Mouse (Mus musculus) lung, postnatal 0 days (tissue): ENCODE measurements at regions not wholly inside any gene's neighbourhood (a gene's known extent, or its start where the extent isn't known, plus 50 kb on each side); places are given as distances from the start of the nearest gene placed in this dataset.
"Not testable (repeated sequence)": the region's sequence is repeated elsewhere in the genome, so short reads cannot be mapped to it uniquely, and the experiment has no call there.

Experiments used
- ATAC-seq: fragments of 200-750 bp; cut with Nextera tagmentation; 2 replicates; pipeline ENCODE4 v1.8.0; 2017; ENCODE audit warnings: moderate library complexity
- DNase-seq: peaks from one replicate; pipeline ENCODE4 v3.0.0-alpha.2; 2016; ENCODE audit warnings: low spot score
- H3K27ac ChIP-seq: fragments of 300-500 bp; sonication (generic); 2 replicates; pipeline ENCODE4 v1.5.1; 2014; ENCODE audit warnings: antibody characterized with exemption, mild to moderate bottlenecking, low read length, mixed read lengths
- H3K27me3 ChIP-seq: fragments of 300-500 bp; sonication (generic); replicated peaks from 2 replicates; pipeline ENCODE4 v1.6.1; 2014; ENCODE audit warnings: low read length, mixed read lengths; ENCODE audit not compliant: insufficient read depth
- H3K36me3 ChIP-seq: fragments of 300-500 bp; sonication (generic); 2 replicates; pipeline ENCODE4 v1.6.1; 2014; ENCODE audit warnings: low read length, mixed read lengths; ENCODE audit not compliant: insufficient read depth
- H3K4me1 ChIP-seq: fragments of 300-500 bp; sonication (generic); 2 replicates; pipeline ENCODE4 v1.6.1; 2014; ENCODE audit warnings: antibody characterized with exemption, low read depth, low read length, mixed read lengths; ENCODE audit not compliant: insufficient read depth
- H3K4me2 ChIP-seq: fragments of 300-500 bp; sonication (generic); replicated peaks from 2 replicates; pipeline ENCODE4 v1.6.1; 2014; ENCODE audit warnings: low read depth, mild to moderate bottlenecking, low read length, moderate library complexity, mixed read lengths
- H3K4me3 ChIP-seq: fragments of 300-500 bp; sonication (generic); 2 replicates; pipeline ENCODE4 v1.5.1; 2014; ENCODE audit warnings: low read depth, low read length
- H3K9ac ChIP-seq: fragments of 300-500 bp; sonication (generic); replicated peaks from 2 replicates; pipeline ENCODE4 v1.6.1; 2014; ENCODE audit warnings: low read depth, mild to moderate bottlenecking
- H3K9me3 ChIP-seq: fragments of 300-500 bp; sonication (generic); 2 replicates; pipeline ENCODE4 v1.6.1; 2016; ENCODE audit warnings: low read length, mixed read lengths
- CTCF ChIP-seq: IDR thresholded peaks from 2 replicates; pipeline ENCODE4 v1.5.1; 2016; ENCODE audit warnings: antibody characterized with exemption, mild to moderate bottlenecking
- EP300 ChIP-seq: IDR thresholded peaks from 2 replicates; pipeline ENCODE4 v1.6.1; 2016; ENCODE audit warnings: antibody characterized with exemption, mild to moderate bottlenecking, control low read depth
- WGBS: fragments of 180-500 bp; shearing (Covaris S2); extraction: QIAGEN DNeasy Blood & Tissue Kit; methylation state at CpG from one replicate; pipeline ENCODE4 v1.1.7; 2014; 5-methylcytosine and 5-hydroxymethylcytosine counted together

- H3K27me3 ChIP-seq, H3K27ac ChIP-seq, H3K36me3 ChIP-seq, H3K4me3 ChIP-seq, H3K9me3 ChIP-seq, H3K4me1 ChIP-seq, H3K9ac ChIP-seq, ATAC-seq, H3K4me2 ChIP-seq, DNase-seq: not testable (repeated sequence)
- 68% methylated on average over 3 of the region's 3 CpGs for WGBS
These were observed 621.2 kb upstream of the Msl3l2 start for GRCm38 (mm10) chr10:55485396-55486025.

- no peak overlapping the region for H3K27ac ChIP-seq
- no peak overlapping the region for H3K4me3 ChIP-seq
- H3K4me2 ChIP-seq, result no peak overlapping the region
- no peaks in the 10 kb centered on the region for H3K4me1 ChIP-seq
- H3K9ac ChIP-seq, result no peak overlapping the region
- ATAC-seq, result no peak
- TF ChIP-seq CTCF, result no peak
- TF ChIP-seq EP300, result no peak
- 57% methylated on average over 1 of the region's 1 CpGs for WGBS
- H3K27me3 ChIP-seq, result no peaks in the 10 kb centered on the region
- no peak for DNase-seq
- no peaks in the 10 kb centered on the region for H3K36me3 ChIP-seq
- H3K9me3 ChIP-seq, result no peaks in the 10 kb centered on the region
These were observed 584.0 kb upstream of the Msl3l2 start for GRCm38 (mm10) chr10:55522706-55523105.

GRCm38 (mm10) chr10:55537410-55537809 lies 569.3 kb upstream of the Msl3l2 start:
- Histone ChIP-seq H3K4me1 (no peaks in the 10 kb centered on the region), H3K9ac (no peak overlapping the region), H3K27me3 (no peaks in the 10 kb centered on the region), H3K4me3 (no peak overlapping the region), H3K4me2 (no peak overlapping the region), H3K27ac (no peak overlapping the region), H3K9me3 (no peaks in the 10 kb centered on the region), H3K36me3 (no peaks in the 10 kb centered on the region)
- ATAC-seq (no peak), DNase-seq (no peak)
- TF ChIP-seq EP300, result no peak
- TF ChIP-seq CTCF, result no peak

GRCm38 (mm10) chr10:55546441-55547430 lies 560.0 kb upstream of the Msl3l2 start:
- no peak overlapping the region for H3K27ac ChIP-seq
- 61% methylated on average over 6 of the region's 6 CpGs for WGBS
- no peak for ATAC-seq

GRCm38 (mm10) chr10:55564961-55565360 lies 541.8 kb upstream of the Msl3l2 start:
- DNase-seq (no peak), ATAC-seq (no peak)
- Histone ChIP-seq H3K27ac (no peak overlapping the region), H3K9ac (no peak overlapping the region), H3K4me2 (no peak overlapping the region), H3K9me3 (no peaks in the 10 kb centered on the region), H3K27me3 (no peaks in the 10 kb centered on the region), H3K4me3 (no peak overlapping the region), H3K4me1 (no peaks in the 10 kb centered on the region), H3K36me3 (no peaks in the 10 kb centered on the region)
- TF ChIP-seq EP300 (no peak), CTCF (no peak)

More at GRCm38 (mm10) chr10:55546441-55547430, 560.0 kb upstream of the Msl3l2 start:
- Histone ChIP-seq H3K27me3 (no peaks in the 10 kb centered on the region), H3K4me2 (no peak overlapping the region), H3K9ac (no peak overlapping the region), H3K4me3 (no peak overlapping the region), H3K9me3 (no peaks in the 10 kb centered on the region), H3K4me1 (no peaks in the 10 kb centered on the region), H3K36me3 (no peaks in the 10 kb centered on the region)
- TF ChIP-seq CTCF (no peak), EP300 (no peak)
- DNase-seq, result no peak

- DNase-seq (peak; percentile 28), ATAC-seq (peak; percentile 69)
- no peak overlapping the region for H3K4me3 ChIP-seq
- no peak overlapping the region for H3K4me2 ChIP-seq
- H3K36me3 ChIP-seq, result no peaks in the 10 kb centered on the region
- no peaks in the 10 kb centered on the region for H3K4me1 ChIP-seq
- H3K9me3 ChIP-seq, result no peaks in the 10 kb centered on the region
- H3K27ac ChIP-seq, result no peak overlapping the region
- no peak; the same call in 1 of the 2 replicates for TF ChIP-seq EP300
- no peak for TF ChIP-seq CTCF
- no peak overlapping the region for H3K9ac ChIP-seq
- H3K27me3 ChIP-seq, result no peaks in the 10 kb centered on the region
- WGBS, result 67% methylated on average over 1 of the region's 1 CpGs
These were observed 534.0 kb upstream of the Msl3l2 start for GRCm38 (mm10) chr10:55572689-55573088.
